ENCODE assay signal across 14 mouse cellular contexts in the genomic region with DNA sequence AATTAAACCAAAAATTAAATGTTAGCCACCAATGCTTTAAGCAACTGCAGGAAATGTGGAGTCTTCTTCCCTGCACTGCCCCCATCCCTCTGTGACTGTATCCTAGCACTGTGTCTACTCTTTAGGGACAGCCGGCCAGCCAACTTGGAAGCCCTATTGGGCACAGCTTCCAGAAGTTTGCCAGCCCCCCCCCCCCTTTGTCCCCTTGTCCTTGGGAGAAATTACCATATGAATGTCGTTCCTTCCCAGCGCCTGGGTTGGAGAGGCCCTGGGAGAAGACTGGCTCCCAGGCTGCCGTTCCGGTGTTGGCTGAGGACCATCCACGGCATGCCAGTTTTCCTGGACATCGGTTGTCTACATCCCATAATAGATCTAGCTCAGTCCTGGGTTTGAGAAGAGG.
DNase-seq lines count a peak whose midpoint lies in the region; ATAC-seq lines count a peak whose summit lies in the region.
"Had no signal": no experiment of that assay in that cellular context is flagged by ENCODE, and none has a peak within 500 bp of the region (broad histone marks: within the 10 kb centered on the region; RNA-seq: fewer than 3 reads in every experiment).

No protein-coding gene starts in this region.

- no peak overlapping the region for H3K4me3 ChIP-seq in heart, embryonic 10.5 days
- H3K4me3 ChIP-seq in forebrain, embryonic 16.5 days (replicated peaks; ENCODE audit: low read length) = no peak overlapping the region
- H3K4me3 ChIP-seq in midbrain, embryonic 14.5 days (replicated peaks; ENCODE audit: low read depth, low read length) = no peak overlapping the region
- H3K4me3 ChIP-seq: limb, embryonic 12.5 days; myocyte had no signal

- H3K9ac ChIP-seq in forebrain, embryonic 16.5 days (replicated peaks; ENCODE audit: low read depth, low read length) = no peak overlapping the region
- no peak overlapping the region; the same call in 1 of the 2 replicates for H3K9ac ChIP-seq in midbrain, embryonic 14.5 days (replicated peaks; ENCODE audit: low read length)
- H3K9ac ChIP-seq: limb, embryonic 12.5 days had no signal

- 59% methylated on average over 7 of the region's 7 CpGs for WGBS in heart, embryonic 10.5 days
- WGBS in forebrain, embryonic 16.5 days = 9% methylated on average over 7 of the region's 7 CpGs
- WGBS in midbrain, embryonic 14.5 days = 5% methylated on average over 7 of the region's 7 CpGs

- H3K27ac ChIP-seq in heart, embryonic 10.5 days = peak overlapping the region; percentile 53; the same call in 1 of the 2 replicates
- H3K27ac ChIP-seq in forebrain, embryonic 16.5 days (ENCODE audit: low read length) = peak overlapping the region; percentile 78
- H3K27ac ChIP-seq in midbrain, embryonic 14.5 days (replicated peaks; ENCODE audit: low read depth, low read length) = peak overlapping the region; percentile 49
- H3K27ac ChIP-seq: limb, embryonic 12.5 days had no signal

- DNase-seq in heart, embryonic 10.5 days (ENCODE audit: low spot score) = no peak
- DNase-seq in heart, postnatal 4 days = no peak
- peak; percentile 76 for DNase-seq in ZHBTc4 (ENCODE audit: low read depth, low spot score)
- DNase-seq in midbrain, embryonic 14.5 days = peak; percentile 70
- DNase-seq in urinary bladder, postnatal 25 days (ENCODE audit: low spot score) = no peak
- no peak for DNase-seq in left cerebral cortex, adult 8-10 months (ENCODE audit: low spot score in 2 of 2)
- DNase-seq: gastrocnemius, postnatal 14 days; heart, postnatal 14 days; kidney, postnatal 14 days had no signal

- peak; percentile 63 for ATAC-seq in forebrain, embryonic 16.5 days
- ATAC-seq in midbrain, embryonic 14.5 days (ENCODE audit: low FRiP score, low TSS enrichment) = peak; percentile 35; the same call in 1 of the 2 replicates
- no peak for ATAC-seq in megakaryocyte-erythroid progenitor cell, adult 5-6 weeks (replicated peaks; ENCODE audit: low FRiP score, low TSS enrichment, poor library complexity, severe bottlenecking)
- ATAC-seq: activated CD4-positive, CD25-positive, alpha-beta regulatory T cell, adult 4 months had no signal

- H3K4me1 ChIP-seq in heart, embryonic 10.5 days = peaks cover 97% of the 10 kb centered on the region
- H3K4me1 ChIP-seq in forebrain, embryonic 16.5 days (replicated peaks; ENCODE audit: control insufficient read depth, insufficient read depth, low read length) = peaks cover 73% of the 10 kb centered on the region
- peaks cover 53% of the 10 kb centered on the region for H3K4me1 ChIP-seq in midbrain, embryonic 14.5 days (ENCODE audit: control insufficient read depth, insufficient read depth, low read length)

- H3K9me3 ChIP-seq in heart, embryonic 10.5 days = no peaks in the 10 kb centered on the region
- no peaks in the 10 kb centered on the region for H3K9me3 ChIP-seq in forebrain, embryonic 16.5 days (ENCODE audit: control insufficient read depth, low read length)
- no peaks in the 10 kb centered on the region for H3K9me3 ChIP-seq in midbrain, embryonic 14.5 days (ENCODE audit: control insufficient read depth, low read length)
- H3K9me3 ChIP-seq: limb, embryonic 12.5 days had no signal

- H3K27me3 ChIP-seq in heart, embryonic 10.5 days (ENCODE audit: insufficient read depth, poor library complexity, severe bottlenecking) = no peaks in the 10 kb centered on the region
- H3K27me3 ChIP-seq in forebrain, embryonic 16.5 days (replicated peaks; ENCODE audit: control insufficient read depth, insufficient read depth, low read length) = no peaks in the 10 kb centered on the region
- H3K27me3 ChIP-seq in midbrain, embryonic 14.5 days (ENCODE audit: control insufficient read depth, insufficient read depth, low read length) = no peaks in the 10 kb centered on the region
- H3K27me3 ChIP-seq: limb, embryonic 12.5 days had no signal

- peaks cover 13% of the 10 kb centered on the region; the same call in 1 of the 2 replicates for H3K36me3 ChIP-seq in heart, embryonic 10.5 days
- H3K36me3 ChIP-seq in forebrain, embryonic 16.5 days (ENCODE audit: control insufficient read depth, insufficient read depth) = no peaks in the 10 kb centered on the region
- no peaks in the 10 kb centered on the region for H3K36me3 ChIP-seq in midbrain, embryonic 14.5 days (ENCODE audit: control insufficient read depth, insufficient read depth, low read length)

- H3K4me2 ChIP-seq in forebrain, embryonic 16.5 days (ENCODE audit: low read length) = peak overlapping the region; percentile 23; the same call in 1 of the 2 replicates
- no peak overlapping the region; the same call in 1 of the 2 replicates for H3K4me2 ChIP-seq in midbrain, embryonic 14.5 days (ENCODE audit: low read length)
- H3K4me2 ChIP-seq: limb, embryonic 12.5 days had no signal

Comparison
In these comparisons a context has a peak if more than half of its experiments do, and no peak if none do; other contexts are left out.
1. DNase-seq: peak in ZHBTc4 (single experiment) and midbrain, embryonic 14.5 days (single experiment); none in heart, embryonic 10.5 days (single experiment), heart, postnatal 4 days (single experiment), urinary bladder, postnatal 25 days (single experiment) and left cerebral cortex, adult 8-10 months (0 of 2).
2. Peak in every context shown above with its lines, with median percentiles within 50 percentile points of each other: H3K27ac ChIP-seq.